Mouse (Mus musculus) ES-E14 (cell line): Measurements from ENCODE around the gene Klhl10. TPM values are rescaled to one million over a fixed set of nuclear protein-coding genes. Genes with fewer than 3 reads are reported as not detected.

Experiments
- DNase-seq: peaks from one replicate; pipeline ENCODE4 v3.0.0-alpha.2; 2013; ENCODE audit warnings: low read depth, low spot score
- H3K27ac ChIP-seq: 2 replicates; pipeline ENCODE4 v1.5.1; 2012; ENCODE audit warnings: low read depth, mild to moderate bottlenecking, low read length, moderate library complexity, mixed read lengths; ENCODE audit not compliant: poor library complexity, insufficient read depth, severe bottlenecking
- H3K36me3 ChIP-seq: 2 replicates; pipeline ENCODE4 v1.6.1; 2012; ENCODE audit warnings: mild to moderate bottlenecking, low read length, moderate library complexity, mixed read lengths; ENCODE audit not compliant: control insufficient read depth, poor library complexity, insufficient read depth, severe bottlenecking
- H3K4me1 ChIP-seq, 2 experiments: fragments of 150-350 bp in 1 of 2; sonication (generic) in 1 of 2; 2 replicates each; pipeline ENCODE4 v1.6.1; 2012; ENCODE audit warnings: low read length in 2 of 2, mild to moderate bottlenecking in 1 of 2, mixed read lengths in 1 of 2; ENCODE audit not compliant: control insufficient read depth in 2 of 2, insufficient read depth in 2 of 2, poor library complexity in 1 of 2
- H3K4me3 ChIP-seq, 2 experiments: fragments of 150-350 bp in 1 of 2; sonication (generic) in 1 of 2; 2 replicates each; pipeline ENCODE4 v1.5.1; 2012; ENCODE audit warnings: low read length in 2 of 2, low read depth in 1 of 2, mild to moderate bottlenecking in 1 of 2, mixed read lengths in 1 of 2; ENCODE audit not compliant: insufficient read depth in 1 of 2, poor library complexity in 1 of 2, severe bottlenecking in 1 of 2
- H3K9ac ChIP-seq: 2 replicates; pipeline ENCODE4 v1.6.1; 2012; ENCODE audit warnings: low read depth, mild to moderate bottlenecking, low read length, mixed read lengths; ENCODE audit not compliant: poor library complexity, insufficient read depth, severe bottlenecking
- H3K9me3 ChIP-seq: fragments of 150-350 bp; sonication (generic); 2 replicates; pipeline ENCODE4 v1.6.1; 2012; ENCODE audit warnings: low read depth, mild to moderate bottlenecking, low read length; ENCODE audit not compliant: control insufficient read depth, insufficient read depth
- CHD2 ChIP-seq: IDR thresholded peaks from 2 replicates; pipeline ENCODE4 v1.6.1; 2014; ENCODE audit warnings: mild to moderate bottlenecking, low read depth, low read length, inconsistent platforms
- HCFC1 ChIP-seq: IDR thresholded peaks from 2 replicates; pipeline ENCODE4 v1.6.1; 2012; ENCODE audit warnings: low read length, inconsistent platforms, borderline replicate concordance; ENCODE audit not compliant: insufficient read depth
- MAFK ChIP-seq: IDR thresholded peaks from 2 replicates; pipeline ENCODE4 v1.6.1; 2014; ENCODE audit warnings: mild to moderate bottlenecking, low read depth, low read length, inconsistent platforms; ENCODE audit not compliant: insufficient read depth
- ZC3H11A ChIP-seq: IDR thresholded peaks from 2 replicates; pipeline ENCODE4 v1.6.1; 2012; ENCODE audit warnings: low read depth, mild to moderate bottlenecking, inconsistent platforms, low read length, borderline replicate concordance
- ZNF384 ChIP-seq: IDR thresholded peaks from 2 replicates; pipeline ENCODE4 v1.6.1; 2012; ENCODE audit warnings: low read depth, low read length, inconsistent platforms
- in situ Hi-C, 2 experiments: fragments of 600-800 bp; cut with MboI; formaldehyde crosslinking; loops; one replicate each; pipeline ENCODE4 v1.15.1; 2025; ENCODE audit warnings: low sequenced_read_pairs in 2 of 2, inconsistent platforms in 1 of 2; ENCODE audit not compliant: unreplicated experiment in 2 of 2
- total RNA-seq: library from RNA; depleted of rRNA; stranded (reverse); fragments of 300-350 nt; gene quantifications from 2 replicates; pipeline ENCODE4 v1.2.3, GENCODE M21; 2012

The Klhl10 gene
- total RNA-seq, 1 experiment: 1.7 TPM

DNA sequence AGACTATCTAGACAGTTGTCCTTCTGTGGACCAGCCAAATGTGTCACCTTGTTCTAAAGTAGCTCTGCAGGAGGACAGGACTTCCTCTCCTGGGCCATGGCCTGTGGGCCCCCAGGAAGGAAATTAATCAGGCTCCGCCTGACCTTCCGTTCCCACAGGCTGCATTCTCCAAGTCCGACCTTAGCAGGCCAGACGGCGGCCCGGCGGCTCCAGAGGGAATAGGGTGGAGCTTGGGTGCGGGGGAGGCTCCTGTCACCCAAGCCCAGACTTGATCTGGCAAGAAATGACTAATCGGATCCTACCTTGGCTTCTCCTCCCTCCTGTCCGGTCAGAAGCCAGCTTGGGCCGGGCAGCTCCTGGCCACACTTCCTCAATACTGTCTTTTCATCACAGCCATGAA is 46.5 kb upstream of the Klhl10 start:
- no peaks in the 10 kb centered on the region for H3K36me3 ChIP-seq
- DNase-seq: no peak
- TF ChIP-seq ZC3H11A (no peak), CHD2 (no peak), MAFK (no peak), HCFC1 (no peak), ZNF384 (no peak)
- H3K27ac ChIP-seq: 0 out of 2 replicates have a peak overlapping the region, but pooled peaks have one; percentile 82
- in situ Hi-C loops: no loop called here
- H3K4me3 ChIP-seq: peak overlapping the region; percentile 89 to 94; a peak in 3 of 4 replicates
- H3K9me3 ChIP-seq: no peaks in the 10 kb centered on the region
- H3K4me1 ChIP-seq: peaks cover 13 to 42% of the 10 kb centered on the region in 2 experiments
- H3K9ac ChIP-seq: no peak overlapping the region

DNA sequence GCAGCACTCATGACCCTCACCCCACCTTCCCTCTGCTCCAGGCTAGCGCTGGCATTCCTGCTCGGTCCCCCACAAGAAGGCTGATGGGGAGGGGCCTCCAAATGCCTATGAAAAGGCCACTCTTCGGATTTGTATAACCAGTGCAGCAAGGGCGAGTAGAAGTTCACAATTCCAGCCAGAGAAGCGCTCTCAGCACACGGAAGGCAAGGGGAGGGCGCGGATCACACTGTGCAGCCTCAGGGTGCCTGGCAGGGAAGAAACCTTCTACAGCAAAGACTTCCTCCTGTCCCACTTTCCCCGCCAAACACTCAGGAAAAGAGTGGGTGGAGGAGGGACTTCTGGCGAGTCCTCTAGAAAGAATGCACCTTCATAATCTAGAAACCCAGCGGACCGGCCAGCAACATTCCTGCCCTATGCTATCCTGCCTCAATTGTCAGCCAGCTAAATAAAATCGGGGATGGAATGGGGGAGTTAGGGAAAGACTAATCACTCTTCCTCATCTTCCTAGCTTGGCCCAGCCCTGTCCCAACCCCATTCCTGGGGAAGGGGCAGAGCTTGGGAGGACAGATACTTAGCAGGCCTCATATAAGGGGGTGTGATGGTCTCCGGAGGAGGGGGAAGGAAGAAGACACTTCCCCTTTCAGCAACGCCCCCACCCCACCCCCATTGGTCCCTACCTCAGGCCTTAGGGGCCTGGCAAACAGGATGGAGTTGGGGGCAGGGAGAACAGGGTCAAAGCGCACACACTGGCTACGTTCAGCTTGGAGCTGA is 45.7 kb upstream of the Klhl10 start:
- Histone ChIP-seq H3K36me3 (no peaks in the 10 kb centered on the region), H3K4me3 (peak overlapping the region; percentile 89 to 94), H3K4me1 (peaks cover 11 to 36% of the 10 kb centered on the region in 2 experiments), H3K9me3 (no peaks in the 10 kb centered on the region), H3K9ac (peak overlapping the region; percentile 42), H3K27ac (peak overlapping the region; percentile 82)
- DNase-seq: no peak
- TF ChIP-seq CHD2: no peak
- no peak for TF ChIP-seq HCFC1
- no peak for TF ChIP-seq ZC3H11A
- TF ChIP-seq MAFK: no peak
- TF ChIP-seq ZNF384: no peak
- in situ Hi-C loops: no loop called here

DNA sequence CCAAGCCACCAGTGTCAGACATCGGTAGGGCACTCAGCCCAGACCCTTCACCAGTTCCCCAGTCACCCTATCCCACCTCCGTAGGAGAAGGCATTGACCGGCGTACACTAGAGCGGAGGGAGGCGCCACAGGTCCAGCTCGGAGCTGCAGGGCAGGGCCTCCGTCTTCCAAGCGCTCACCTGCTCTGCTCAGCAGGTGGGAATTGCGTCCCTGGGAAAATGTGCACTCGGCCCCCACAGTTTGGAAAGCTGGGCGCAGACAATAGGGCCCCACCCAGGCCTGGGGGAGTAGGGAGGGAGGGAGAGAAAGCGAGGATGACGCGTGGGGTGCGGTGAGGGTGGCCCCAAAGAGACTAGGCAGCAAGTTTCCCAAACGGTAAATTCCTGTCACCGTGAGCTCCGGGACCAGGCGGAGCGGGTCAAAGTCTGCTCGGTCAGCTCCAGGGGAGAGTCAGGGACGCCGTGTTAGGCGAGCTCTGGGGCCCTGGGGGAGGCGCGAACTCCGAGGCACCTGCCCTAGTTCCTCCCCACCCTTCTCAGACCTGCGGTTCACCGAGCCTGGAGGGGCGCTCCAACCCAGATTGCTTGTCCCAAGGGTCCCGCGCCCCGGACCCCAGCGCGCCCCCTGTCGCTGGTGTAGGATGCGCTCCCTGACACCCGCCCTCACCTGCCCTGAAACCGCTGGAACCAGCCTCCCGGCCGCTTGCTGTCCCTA is 44.7 kb upstream of the Klhl10 start:
- in situ Hi-C loops: no loop called here
- no peak for DNase-seq
- peak overlapping the region; percentile 89 to 94 for H3K4me3 ChIP-seq
- TF ChIP-seq MAFK (no peak), HCFC1 (peak; percentile 61; the same call in 1 of the 2 replicates)
- H3K9ac ChIP-seq: peak overlapping the region; percentile 78
- H3K9me3 ChIP-seq: no peaks in the 10 kb centered on the region
- H3K4me1 ChIP-seq: peaks cover 7 to 35% of the 10 kb centered on the region in 2 experiments
- H3K27ac ChIP-seq: peak overlapping the region; percentile 82
- H3K36me3 ChIP-seq: no peaks in the 10 kb centered on the region

DNA sequence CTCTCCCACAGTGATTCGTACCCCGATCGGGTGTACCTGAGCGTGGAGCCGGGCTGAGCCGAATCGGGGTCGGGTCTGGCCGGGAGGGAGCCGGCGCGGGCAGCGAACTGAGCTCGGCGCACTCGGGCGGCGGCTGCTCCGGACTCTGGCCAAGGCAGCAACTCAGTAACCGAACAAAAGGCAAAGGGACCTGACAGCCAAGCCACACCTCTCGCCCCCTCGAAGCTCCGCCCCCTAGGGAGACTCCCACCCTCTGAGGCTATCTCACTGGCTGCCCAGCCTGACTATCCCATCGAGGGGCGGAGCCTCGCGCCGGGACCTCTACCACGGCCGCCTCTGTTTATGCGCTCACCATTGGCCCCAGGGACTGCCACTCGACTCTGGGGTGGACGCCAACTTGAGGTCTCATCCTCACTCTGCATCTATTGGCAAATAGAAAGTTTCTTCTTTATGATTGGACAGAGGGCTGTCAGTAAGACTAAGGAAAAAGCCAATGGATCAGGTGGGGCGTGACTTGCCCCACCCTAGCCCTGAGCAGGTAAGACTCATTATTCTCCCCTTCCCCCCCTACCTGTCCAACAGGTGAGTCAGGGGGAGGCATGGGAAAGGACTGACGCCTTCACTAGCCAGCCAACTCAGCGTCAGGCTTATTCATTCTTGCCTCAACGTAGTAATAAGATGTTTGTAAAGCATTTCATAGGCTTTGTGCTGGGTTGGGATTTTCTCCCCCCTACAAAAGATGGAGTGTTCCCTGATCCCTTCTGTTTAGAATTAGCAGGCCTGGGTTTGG is 43.9 kb upstream of the Klhl10 start, which contains the start of gene Jup:
Gene Jup (minus strand): TSS at position 164 of the 790 bp plus-strand sequence.
- H3K4me1 ChIP-seq: peaks cover 7 to 36% of the 10 kb centered on the region in 2 experiments
- peak within 1 kb of the TSS; percentile 89 to 94 for H3K4me3 ChIP-seq
- H3K9ac ChIP-seq: peak within 1 kb of the TSS; percentile 78
- peak; percentile 100 for DNase-seq
- TF ChIP-seq CHD2 (peak; percentile 89), ZNF384 (no peak), HCFC1 (no peak)
- H3K9me3 ChIP-seq: no peaks in the 10 kb centered on the region
- peak within 1 kb of the TSS; percentile 82 for H3K27ac ChIP-seq
- in situ Hi-C loops: no loop called here
- H3K36me3 ChIP-seq: no peaks in the 10 kb centered on the region
